Mouse (Mus musculus) MEL (cell line): ENCODE data around the gene Kat6b. TPM values are rescaled to one million over a fixed set of nuclear protein-coding genes. Genes with fewer than 3 reads are reported as not detected.

ENCODE experiments used
- DNase-seq: peaks from one replicate; pipeline ENCODE4 v3.0.0; 2011; ENCODE audit warnings: low read depth, low spot score
- H3K27ac ChIP-seq: 2 replicates; pipeline ENCODE4 v1.5.1; 2012; ENCODE audit warnings: low read depth, mild to moderate bottlenecking, control low read depth, low read length, moderate library complexity; ENCODE audit not compliant: control insufficient read depth
- H3K27me3 ChIP-seq, 2 experiments: fragments of 150-350 bp in 1 of 2; sonication (generic) in 1 of 2; 2 replicates each; pipeline ENCODE4 v1.6.1; 2012; ENCODE audit warnings: low read length in 2 of 2, mild to moderate bottlenecking in 2 of 2, improper control_type of control experiment in 1 of 2, moderate library complexity in 1 of 2; ENCODE audit not compliant: insufficient read depth in 2 of 2, control insufficient read depth in 1 of 2
- H3K36me3 ChIP-seq, 2 experiments: 2 replicates each; pipeline ENCODE4 v1.6.1; 2012 to 2014; ENCODE audit warnings: low read length in 2 of 2, improper control_type of control experiment in 1 of 2, inconsistent platforms in 1 of 2, mild to moderate bottlenecking in 1 of 2; ENCODE audit not compliant: insufficient read depth in 2 of 2, control insufficient read depth in 1 of 2
- H3K4me1 ChIP-seq, 2 experiments: fragments of 150-350 bp in 1 of 2; sonication (generic) in 1 of 2; 2 replicates each; pipeline ENCODE4 v1.6.1; 2012; ENCODE audit warnings: low read length in 2 of 2, improper control_type of control experiment in 1 of 2, mild to moderate bottlenecking in 1 of 2; ENCODE audit not compliant: insufficient read depth in 2 of 2, control insufficient read depth in 1 of 2
- H3K4me3 ChIP-seq, 2 experiments: fragments of 150-350 bp in 1 of 2; sonication (generic) in 1 of 2; 2 replicates each; pipeline ENCODE4 v1.5.1; 2012; ENCODE audit warnings: low read depth in 2 of 2, low read length in 2 of 2, mild to moderate bottlenecking in 2 of 2, moderate library complexity in 2 of 2, control low read depth in 1 of 2, improper control_type of control experiment in 1 of 2; ENCODE audit not compliant: control insufficient read depth in 1 of 2, insufficient read depth in 1 of 2
- H3K79me2 ChIP-seq: 2 replicates; pipeline ENCODE4 v1.6.1; 2012; ENCODE audit warnings: mild to moderate bottlenecking, low read length, moderate library complexity; ENCODE audit not compliant: control insufficient read depth, poor library complexity, insufficient read depth
- H3K9ac ChIP-seq: 2 replicates; pipeline ENCODE4 v1.6.1; 2012; ENCODE audit warnings: low read depth, mild to moderate bottlenecking, control low read depth, low read length, moderate library complexity; ENCODE audit not compliant: control insufficient read depth, poor library complexity, severe bottlenecking
- H3K9me3 ChIP-seq: fragments of 150-350 bp; sonication (generic); replicated peaks from 2 replicates; pipeline ENCODE4 v1.6.1; 2012; ENCODE audit warnings: mild to moderate bottlenecking, low read length, improper control_type of control experiment, moderate library complexity; ENCODE audit not compliant: insufficient read depth
- CHD1 ChIP-seq: IDR thresholded peaks from 2 replicates; pipeline ENCODE4 v1.6.1; 2012; ENCODE audit warnings: low read depth, mild to moderate bottlenecking, inconsistent platforms, low read length, improper control_type of control experiment
- CHD2 ChIP-seq: IDR thresholded peaks from 2 replicates; pipeline ENCODE4 v1.6.1; 2011; ENCODE audit warnings: low read length, improper control_type of control experiment
- CTCF ChIP-seq, 3 experiments: IDR thresholded peaks in 2 of 3; conservative IDR thresholded peaks in 1 of 3; 2 replicates each; pipeline ENCODE4 v1.5.1; 2011 to 2012; ENCODE audit warnings: low read length in 3 of 3, low read depth in 2 of 3, mild to moderate bottlenecking in 2 of 3, improper control_type of control experiment in 1 of 3, inconsistent platforms in 1 of 3, mixed read lengths in 1 of 3, moderate library complexity in 1 of 3; ENCODE audit not compliant: control insufficient read depth in 1 of 3, insufficient read depth in 1 of 3, poor library complexity in 1 of 3, severe bottlenecking in 1 of 3
- EP300 ChIP-seq, 2 experiments: IDR thresholded peaks; 2 replicates each; pipeline ENCODE4 v1.6.1; 2011; ENCODE audit warnings: improper control_type of control experiment in 2 of 2, low read length in 2 of 2, low read depth in 1 of 2, mild to moderate bottlenecking in 1 of 2
- GABPA ChIP-seq: IDR thresholded peaks from 2 replicates; pipeline ENCODE4 v1.6.1; 2012; ENCODE audit warnings: low read depth, mild to moderate bottlenecking, inconsistent platforms, low read length, improper control_type of control experiment, moderate library complexity
- GATA1 ChIP-seq: IDR thresholded peaks from 2 replicates; pipeline ENCODE4 v1.6.1; 2011; ENCODE audit warnings: low read depth, low read length, improper control_type of control experiment
- JUND ChIP-seq: IDR thresholded peaks from 2 replicates; pipeline ENCODE4 v1.6.1; 2011; ENCODE audit warnings: low read depth, mild to moderate bottlenecking, improper control_type of control experiment, low read length
- KAT2A ChIP-seq: conservative IDR thresholded peaks from 2 replicates; pipeline ENCODE4 v1.6.1; 2012; ENCODE audit warnings: low read depth, low read length, improper control_type of control experiment, inconsistent platforms
- MAFK ChIP-seq: IDR thresholded peaks from 2 replicates; pipeline ENCODE4 v1.6.1; 2011; ENCODE audit warnings: low read depth, mild to moderate bottlenecking, low read length, improper control_type of control experiment, borderline replicate concordance
- MAX ChIP-seq: IDR thresholded peaks from 2 replicates; pipeline ENCODE4 v1.6.1; 2011; ENCODE audit warnings: low read length, improper control_type of control experiment
- MAZ ChIP-seq: IDR thresholded peaks from 2 replicates; pipeline ENCODE4 v1.6.1; 2012; ENCODE audit warnings: low read depth, mild to moderate bottlenecking, inconsistent platforms, low read length, improper control_type of control experiment
- MEF2A ChIP-seq: IDR thresholded peaks from 2 replicates; pipeline ENCODE4 v1.6.1; 2014; ENCODE audit warnings: low read depth, mild to moderate bottlenecking, inconsistent platforms, low read length, improper control_type of control experiment; ENCODE audit not compliant: poor library complexity, insufficient replicate concordance, severe bottlenecking; ENCODE audit errors: extremely low read depth
- MXI1 ChIP-seq: IDR thresholded peaks from 2 replicates; pipeline ENCODE4 v1.6.1; 2011; ENCODE audit warnings: mild to moderate bottlenecking, low read depth, low read length, improper control_type of control experiment
- NELFE ChIP-seq: IDR thresholded peaks from 2 replicates; pipeline ENCODE4 v1.6.1; 2011; ENCODE audit warnings: low read depth, low read length, improper control_type of control experiment
- NRF1 ChIP-seq: IDR thresholded peaks from 2 replicates; pipeline ENCODE4 v1.6.1; 2014; ENCODE audit warnings: low read depth, mild to moderate bottlenecking, inconsistent platforms, low read length, improper control_type of control experiment, moderate library complexity; ENCODE audit not compliant: poor library complexity, insufficient read depth, severe bottlenecking
- POLR2A ChIP-seq, 2 experiments: IDR thresholded peaks; 2 replicates each; pipeline ENCODE4 v1.6.1; 2011 to 2012; ENCODE audit warnings: low read length in 2 of 2, mild to moderate bottlenecking in 2 of 2, control low read depth in 1 of 2, improper control_type of control experiment in 1 of 2, low read depth in 1 of 2, moderate library complexity in 1 of 2; ENCODE audit not compliant: control insufficient read depth in 1 of 2, insufficient read depth in 1 of 2, poor library complexity in 1 of 2
- POLR2AphosphoS2 ChIP-seq: IDR thresholded peaks from 2 replicates; pipeline ENCODE4 v1.6.1; 2011; ENCODE audit warnings: low read length, improper control_type of control experiment
- RAD21 ChIP-seq: IDR thresholded peaks from 2 replicates; pipeline ENCODE4 v1.6.1; 2011; ENCODE audit warnings: mild to moderate bottlenecking, low read depth, low read length, improper control_type of control experiment
- SIN3A ChIP-seq: IDR thresholded peaks from 2 replicates; pipeline ENCODE4 v1.6.1; 2012; ENCODE audit warnings: low read length, improper control_type of control experiment, inconsistent platforms
- SMC3 ChIP-seq: IDR thresholded peaks from 2 replicates; pipeline ENCODE4 v1.6.1; 2011; ENCODE audit warnings: low read depth, low read length, improper control_type of control experiment
- TBP ChIP-seq: IDR thresholded peaks from 2 replicates; pipeline ENCODE4 v1.8.0; 2011; ENCODE audit warnings: low read depth, low read length, improper control_type of control experiment
- TCF12 ChIP-seq: IDR thresholded peaks from 2 replicates; pipeline ENCODE4 v1.6.1; 2014; ENCODE audit warnings: low read depth, mild to moderate bottlenecking, inconsistent platforms, low read length, improper control_type of control experiment, moderate library complexity
- UBTF ChIP-seq: IDR thresholded peaks from 2 replicates; pipeline ENCODE4 v1.6.1; 2012; ENCODE audit warnings: low read depth, mild to moderate bottlenecking, inconsistent platforms, low read length, improper control_type of control experiment, moderate library complexity, borderline replicate concordance; ENCODE audit not compliant: insufficient read depth
- USF2 ChIP-seq, 2 experiments: IDR thresholded peaks; 2 replicates each; pipeline ENCODE4 v1.6.1; 2011 to 2012; ENCODE audit warnings: improper control_type of control experiment in 2 of 2, low read length in 2 of 2, borderline replicate concordance in 1 of 2, inconsistent platforms in 1 of 2, low read depth in 1 of 2, mild to moderate bottlenecking in 1 of 2; ENCODE audit not compliant: insufficient read depth in 1 of 2
- ZC3H11A ChIP-seq: IDR thresholded peaks from 2 replicates; pipeline ENCODE4 v1.6.1; 2012; ENCODE audit warnings: low read depth, mild to moderate bottlenecking, inconsistent platforms, low read length, improper control_type of control experiment
- ZKSCAN1 ChIP-seq: IDR thresholded peaks from 2 replicates; pipeline ENCODE4 v1.6.1; 2012; ENCODE audit warnings: low read depth, mild to moderate bottlenecking, inconsistent platforms, low read length, improper control_type of control experiment, moderate library complexity
- ZMIZ1 ChIP-seq: IDR thresholded peaks from 2 replicates; pipeline ENCODE4 v1.6.1; 2012; ENCODE audit warnings: low read depth, mild to moderate bottlenecking, inconsistent platforms, low read length, improper control_type of control experiment, moderate library complexity
- ZNF384 ChIP-seq: IDR thresholded peaks from 2 replicates; pipeline ENCODE4 v1.6.1; 2012; ENCODE audit warnings: low read depth, mild to moderate bottlenecking, inconsistent platforms, low read length, improper control_type of control experiment
- polyA plus RNA-seq, 2 experiments: library from polyadenylated mRNA; stranded (reverse) in 1 of 2; unstranded in 1 of 2; fragments of >175 nt in 1 of 2; fragments of >200 nt in 1 of 2; gene quantifications; 2 replicates each; pipeline versions ENCODE4 v1.2.1 to v1.2.4; 2012; ENCODE audit warnings: low replicate concordance in 2 of 2, low read depth in 1 of 2; ENCODE audit not compliant: insufficient read length in 2 of 2, insufficient read depth in 1 of 2, missing spikeins in 1 of 2
- total RNA-seq: library from RNA; depleted of rRNA; stranded (reverse); fragments of 300-350 nt; gene quantifications from 2 replicates; pipeline ENCODE4 v1.2.3, GENCODE M21; 2012

Gene Kat6b
- total and polyA plus RNA-seq, 3 experiments = 1.8 to 5.4 TPM; not detected in 1

DNA sequence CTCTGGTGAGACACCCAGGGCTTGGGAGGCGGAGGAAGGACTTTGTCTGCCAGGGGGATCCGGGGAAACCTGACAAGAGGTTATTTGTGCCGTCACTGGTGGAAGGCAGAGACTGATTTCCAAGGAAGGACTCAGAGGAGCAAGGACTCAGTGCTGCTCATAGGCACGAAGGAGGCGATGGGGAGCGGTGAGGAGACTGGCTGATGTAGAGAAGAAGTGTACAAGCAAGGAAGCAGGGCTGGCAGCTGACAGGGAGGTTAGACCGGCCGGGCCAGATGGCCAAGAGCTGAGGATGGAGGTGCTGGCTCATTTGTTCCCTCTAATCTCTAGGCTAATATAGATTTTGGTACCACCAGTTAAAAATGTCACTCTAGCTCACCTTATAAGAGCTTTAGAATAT is 72.8 kb downstream of the Kat6b start:
- Histone ChIP-seq H3K27ac (no peak overlapping the region), H3K36me3 (peaks cover 0 to 17% of the 10 kb centered on the region in 2 experiments; a peak in 2 of 4 replicates)
- TF ChIP-seq RAD21 (no peak), CHD1 (no peak), ZMIZ1 (no peak), POLR2A (IDR thresholded peaks at IDR 0.05; ENCODE audit: control insufficient read depth in 1 of 2, insufficient read depth in 1 of 2, low read depth in 1 of 2, low read length in 2 of 2, poor library complexity in 1 of 2) (no peak), ZKSCAN1 (no peak), NELFE (no peak), MAFK (no peak), USF2 (IDR thresholded peaks at IDR 0.05; ENCODE audit: borderline replicate concordance in 1 of 2, insufficient read depth in 1 of 2, low read depth in 1 of 2, low read length in 2 of 2) (no peak), ZNF384 (no peak), MAZ (no peak), MEF2A (no peak), CHD2 (no peak), TCF12 (no peak)
- TF ChIP-seq, all 39 proteins: peak for 0
- Histone ChIP-seq H3K27me3 (no peaks in the 10 kb centered on the region), H3K79me2 (no peaks in the 10 kb centered on the region), H3K4me1 (peaks cover 8 to 18% of the 10 kb centered on the region in 2 experiments), H3K4me3 (no peak overlapping the region), H3K9me3 (no peaks in the 10 kb centered on the region), H3K9ac (no peak overlapping the region)
- DNase-seq = no peak

DNA sequence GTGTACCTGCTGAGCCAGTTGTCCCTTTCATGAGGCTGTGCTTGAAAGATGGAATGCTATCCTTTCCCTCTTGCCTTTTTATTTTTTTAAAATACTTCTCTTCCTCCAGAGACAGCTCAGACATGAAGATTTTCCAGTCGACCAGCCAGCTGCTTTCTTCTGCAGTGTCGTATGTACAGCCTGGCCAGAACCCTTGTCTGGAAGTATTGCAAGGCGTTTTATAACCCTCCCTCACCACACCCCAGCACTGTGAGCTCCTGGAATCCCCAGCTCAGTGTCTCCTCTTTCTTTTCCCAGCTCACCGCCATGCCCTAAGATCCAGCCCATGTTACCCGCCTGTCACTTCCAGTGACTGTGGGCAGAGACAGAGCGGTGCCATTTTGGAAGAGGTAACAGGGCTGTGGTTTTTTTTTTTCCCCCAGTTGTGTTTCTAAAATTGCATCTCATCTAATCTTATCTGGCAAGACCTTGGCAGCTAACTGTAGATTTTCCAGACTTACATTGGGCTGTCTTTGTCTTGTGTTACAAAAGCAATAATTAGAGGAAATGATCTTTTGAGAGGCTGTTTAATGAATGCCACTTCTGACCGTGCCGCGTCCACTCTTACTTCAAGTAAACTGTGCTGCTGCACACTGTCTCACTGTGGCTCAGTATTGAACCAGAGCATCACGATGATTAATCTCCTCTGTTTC is 77.4 kb downstream of the Kat6b start:
- no peaks in the 10 kb centered on the region for H3K9me3 ChIP-seq
- no peaks in the 10 kb centered on the region for H3K27me3 ChIP-seq
- peak; percentile 46 for DNase-seq
- H3K9ac ChIP-seq = no peak overlapping the region
- no peak overlapping the region for H3K4me3 ChIP-seq
- H3K36me3 ChIP-seq = peaks cover 0 to 42% of the 10 kb centered on the region in 2 experiments; a peak in 2 of 4 replicates
- H3K27ac ChIP-seq = peak overlapping the region; percentile 35
- H3K79me2 ChIP-seq = no peaks in the 10 kb centered on the region
- peaks cover 23 to 37% of the 10 kb centered on the region in 2 experiments for H3K4me1 ChIP-seq
- TF ChIP-seq NRF1 (0 out of 2 replicates have a peak, but pooled peaks have one; percentile 4), ZC3H11A (0 out of 2 replicates have a peak, but pooled peaks have one; percentile 10), JUND (no peak), GABPA (no peak), KAT2A (no peak), MAFK (no peak), ZNF384 (peak; percentile 92), RAD21 (no peak), MAZ (0 out of 2 replicates have a peak, but pooled peaks have one; percentile 40), SMC3 (no peak), CTCF (IDR thresholded peaks at IDR 0.05 in 2 of 3, conservative IDR thresholded peaks at IDR 0.05 in 1 of 3; ENCODE audit: control insufficient read depth in 1 of 3, insufficient read depth in 1 of 3, low read depth in 2 of 3, low read length in 3 of 3, poor library complexity in 1 of 3, severe bottlenecking in 1 of 3) (no peak), TBP (no peak), MAX (no peak), TCF12 (peak; percentile 79), MEF2A (peak; percentile 90; the same call in 1 of the 2 replicates), USF2 (IDR thresholded peaks at IDR 0.05; ENCODE audit: borderline replicate concordance in 1 of 2, insufficient read depth in 1 of 2, low read depth in 1 of 2, low read length in 2 of 2) (no peak), ZKSCAN1 (0 out of 2 replicates have a peak, but pooled peaks have one; percentile 39), SIN3A (0 out of 2 replicates have a peak, but pooled peaks have one; percentile 20), EP300 (IDR thresholded peaks at IDR 0.05; ENCODE audit: low read depth in 1 of 2, low read length in 2 of 2) (peak; percentile 72 to 80), POLR2AphosphoS2 (no peak), UBTF (no peak), GATA1 (peak; percentile 84), MXI1 (0 out of 2 replicates have a peak, but pooled peaks have one; percentile 31)
